Mouse (Mus musculus) heart, postnatal 0 days (tissue): ENCODE data around the gene Gpr182.

Source experiments
- CTCF ChIP-seq: IDR thresholded peaks from 2 replicates; pipeline ENCODE4 v1.5.1; 2016; ENCODE audit warnings: antibody characterized with exemption, control low read depth, low read depth
- EP300 ChIP-seq: IDR thresholded peaks from 2 replicates; pipeline ENCODE4 v1.6.1; 2016; ENCODE audit warnings: antibody characterized with exemption, low read depth

- TF ChIP-seq EP300: no peak
- no peak for TF ChIP-seq CTCF
Measured at GRCm38 (mm10) chr10:127747254-127747653, 4.3 kb downstream of the Gpr182 start.
